In the genomic region with DNA sequence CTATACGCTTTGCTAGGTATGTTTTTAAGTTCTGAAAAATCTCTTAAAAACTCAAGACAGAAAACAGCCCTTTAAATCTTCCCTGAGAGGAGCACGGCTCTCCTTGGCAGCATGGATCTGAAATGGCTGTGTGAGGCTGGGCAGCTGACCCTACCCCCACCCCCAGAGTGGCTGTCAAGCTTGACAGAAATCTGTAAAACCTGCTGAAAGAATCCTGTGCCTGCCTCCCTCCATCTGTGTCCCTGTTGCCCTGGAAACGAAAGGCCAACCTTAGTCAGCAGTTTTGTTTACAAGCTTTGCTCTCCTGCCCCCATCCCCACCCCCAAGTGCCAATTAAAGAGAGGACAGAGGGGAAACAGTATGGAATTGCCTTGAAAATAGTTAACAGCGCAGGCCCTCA, we compare ENCODE assay signal across 12 mouse cellular contexts. TPM values are rescaled to one million over a fixed set of nuclear protein-coding genes. Genes with fewer than 3 reads are reported as not detected.
DNase-seq lines count a peak whose midpoint lies in the region; ATAC-seq and TF ChIP-seq lines count a peak whose summit lies in the region.
"Had no signal": no experiment of that assay in that cellular context is flagged by ENCODE, and none has a peak within 500 bp of the region (broad histone marks: within the 10 kb centered on the region; RNA-seq: fewer than 3 reads in every experiment).

No protein-coding gene starts in this region.

- 44% methylated on average over 4 of the region's 4 CpGs for WGBS in lung, embryonic 14.5 days
- WGBS in forebrain, embryonic 10.5 days: 38% methylated on average over 4 of the region's 4 CpGs
- WGBS in kidney, postnatal 0 days: 45% methylated on average over 4 of the region's 4 CpGs
- WGBS in neural tube, embryonic 13.5 days: 28% methylated on average over 4 of the region's 4 CpGs

- DNase-seq in lung, embryonic 14.5 days: peak; percentile 27
- DNase-seq in lung, adult 18-20 months: no peak
- peak; percentile 72 for DNase-seq in forebrain, embryonic 10.5 days (ENCODE audit: extremely low spot score, low spot score)
- DNase-seq in kidney, postnatal 0 days (ENCODE audit: low spot score): peak; percentile 60
- no peak for DNase-seq in gastrocnemius, adult 8-10 months (ENCODE audit: low spot score in 2 of 2)
- DNase-seq in gastrocnemius, postnatal 36 days: no peak
- no peak for DNase-seq in urinary bladder, postnatal 14 days (ENCODE audit: low spot score)

- no peak for TF ChIP-seq CTCF in lung, embryonic 14.5 days (IDR thresholded peaks at IDR 0.05; ENCODE audit: low read depth)
- TF ChIP-seq CTCF in kidney, postnatal 0 days (IDR thresholded peaks at IDR 0.05; ENCODE audit: low read depth): no peak

- H3K27ac ChIP-seq in lung, embryonic 14.5 days (ENCODE audit: low read depth): peak overlapping the region; percentile 91; the same call in 1 of the 2 replicates
- peak overlapping the region; percentile 88 for H3K27ac ChIP-seq in forebrain, embryonic 10.5 days
- peak overlapping the region; percentile 62; the same call in 1 of the 2 replicates for H3K27ac ChIP-seq in kidney, postnatal 0 days
- H3K27ac ChIP-seq in neural tube, embryonic 13.5 days (replicated peaks): no peak overlapping the region
- H3K27ac ChIP-seq: embryonic facial prominence, embryonic 15.5 days had no signal

- H3K9ac ChIP-seq in lung, embryonic 14.5 days: no peak overlapping the region
- no peak overlapping the region for H3K9ac ChIP-seq in kidney, postnatal 0 days (ENCODE audit: low read depth, low read length)
- no peak overlapping the region for H3K9ac ChIP-seq in neural tube, embryonic 13.5 days
- H3K9ac ChIP-seq: embryonic facial prominence, embryonic 15.5 days had no signal

- no peaks in the 10 kb centered on the region for H3K36me3 ChIP-seq in lung, embryonic 14.5 days (ENCODE audit: insufficient read depth)
- peaks cover 10% of the 10 kb centered on the region for H3K36me3 ChIP-seq in forebrain, embryonic 10.5 days (replicated peaks)
- 0 out of 2 replicates have a peak, but pooled peaks cover 4% of the 10 kb centered on the region for H3K36me3 ChIP-seq in kidney, postnatal 0 days (ENCODE audit: insufficient read depth, low read length)
- H3K36me3 ChIP-seq in neural tube, embryonic 13.5 days: no peaks in the 10 kb centered on the region

- H3K27me3 ChIP-seq in lung, embryonic 14.5 days (ENCODE audit: insufficient read depth, low read length): no peaks in the 10 kb centered on the region
- H3K27me3 ChIP-seq in forebrain, embryonic 10.5 days (ENCODE audit: poor library complexity, severe bottlenecking): no peaks in the 10 kb centered on the region
- no peaks in the 10 kb centered on the region for H3K27me3 ChIP-seq in kidney, postnatal 0 days (ENCODE audit: insufficient read depth, low read length)
- no peaks in the 10 kb centered on the region for H3K27me3 ChIP-seq in neural tube, embryonic 13.5 days
- H3K27me3 ChIP-seq: embryonic facial prominence, embryonic 15.5 days had no signal

- no peak overlapping the region for H3K4me3 ChIP-seq in lung, embryonic 14.5 days (ENCODE audit: low read depth, low read length)
- H3K4me3 ChIP-seq in forebrain, embryonic 10.5 days: peak overlapping the region; percentile 10; the same call in 1 of the 2 replicates
- no peak overlapping the region for H3K4me3 ChIP-seq in kidney, postnatal 0 days (replicated peaks; ENCODE audit: low read depth, low read length)
- H3K4me3 ChIP-seq in neural tube, embryonic 13.5 days: no peak overlapping the region
- H3K4me3 ChIP-seq: embryonic facial prominence, embryonic 15.5 days had no signal

- H3K4me2 ChIP-seq in lung, embryonic 14.5 days: no peak overlapping the region
- H3K4me2 ChIP-seq in kidney, postnatal 0 days (ENCODE audit: low read length): no peak overlapping the region
- H3K4me2 ChIP-seq in neural tube, embryonic 13.5 days: no peak overlapping the region
- H3K4me2 ChIP-seq: embryonic facial prominence, embryonic 15.5 days had no signal

- intact Hi-C loops in gastrocnemius, postnatal 36 days (cut with DNase I): loop anchor here (5.0 kb wide), 1 partner anchor 35 kb away; no protein-coding TSS in a partner anchor

- peaks cover 24% of the 10 kb centered on the region for H3K4me1 ChIP-seq in lung, embryonic 14.5 days (ENCODE audit: insufficient read depth)
- peaks cover 49% of the 10 kb centered on the region for H3K4me1 ChIP-seq in forebrain, embryonic 10.5 days
- H3K4me1 ChIP-seq in kidney, postnatal 0 days (replicated peaks; ENCODE audit: insufficient read depth, low read length): peaks cover 22% of the 10 kb centered on the region
- peaks cover 27% of the 10 kb centered on the region for H3K4me1 ChIP-seq in neural tube, embryonic 13.5 days (replicated peaks)

- no peaks in the 10 kb centered on the region for H3K9me3 ChIP-seq in lung, embryonic 14.5 days (ENCODE audit: low read depth, low read length)
- H3K9me3 ChIP-seq in forebrain, embryonic 10.5 days: no peaks in the 10 kb centered on the region
- H3K9me3 ChIP-seq in kidney, postnatal 0 days (replicated peaks; ENCODE audit: low read length): no peaks in the 10 kb centered on the region
- H3K9me3 ChIP-seq in neural tube, embryonic 13.5 days: no peaks in the 10 kb centered on the region
- H3K9me3 ChIP-seq: embryonic facial prominence, embryonic 15.5 days had no signal

- ATAC-seq in lung, embryonic 14.5 days (ENCODE audit: insufficient read depth): no peak
- ATAC-seq in kidney, postnatal 0 days (replicated peaks; ENCODE audit: low FRiP score, low read depth): peak; percentile 58; the same call in 1 of the 2 replicates
- ATAC-seq in neural tube, embryonic 13.5 days (ENCODE audit: low read depth): peak; percentile 73

RNA-seq across cellular contexts. Expression of a gene that starts 47.3 kb away (rescaled TPM):
- polyA plus RNA-seq in lung, embryonic 14.5 days (2014; fragmentation: Nextera tagmentation; extraction: Ambion mirVana): 0.12 TPM in 1 of 2 replicates, not detected in the other
- polyA plus RNA-seq in forebrain, embryonic 10.5 days (2016; fragmentation: Nextera tagmentation; extraction: Ambion mirVana): not detected in 2 replicates
- polyA plus RNA-seq in kidney, postnatal 0 days (2015; fragmentation: Nextera tagmentation; extraction: Ambion mirVana): 0.79 and 0.93 TPM in 2 replicates
- polyA plus RNA-seq in neural tube, embryonic 13.5 days (2015; fragmentation: Nextera tagmentation; extraction: Ambion mirVana): 0.92 and 1.4 TPM in 2 replicates
- not detected for total RNA-seq in gastrocnemius, adult 8-10 months (2022)
- total RNA-seq in gastrocnemius, postnatal 36 days (2021): not detected
- total RNA-seq: layer of hippocampus, adult 8-10 months; MEL; neutrophil, adult 5-6 weeks had no signal
- polyA plus RNA-seq: embryonic facial prominence, embryonic 15.5 days had no signal

Comparison
In these comparisons a context has a peak if more than half of its experiments do, and no peak if none do; other contexts are left out.
1. DNase-seq: peak in lung, embryonic 14.5 days (single experiment), forebrain, embryonic 10.5 days (single experiment) and kidney, postnatal 0 days (single experiment); none in lung, adult 18-20 months (0 of 2), gastrocnemius, adult 8-10 months (0 of 2), gastrocnemius, postnatal 36 days (0 of 2) and urinary bladder, postnatal 14 days (single experiment).